ENCODE assay signal across 8 mouse cellular contexts in genomic region chr13:112673899-112674447, GRCm38 (mm10). TPM values are rescaled to one million over a fixed set of nuclear protein-coding genes. Genes with fewer than 3 reads are reported as not detected.
DNase-seq lines count a peak whose midpoint lies in the region; ATAC-seq and TF ChIP-seq lines count a peak whose summit lies in the region.

No protein-coding gene starts in this region.

- no peak overlapping the region for H3K9ac ChIP-seq in intestine, embryonic 14.5 days (ENCODE audit: low read length)

- TF ChIP-seq POLR2A in cortical plate, adult 2 months (IDR thresholded peaks at IDR 0.05; ENCODE audit: extremely low read depth, insufficient read depth, low read length), result no peak

- no peaks in the 10 kb centered on the region for H3K27me3 ChIP-seq in intestine, embryonic 14.5 days (replicated peaks; ENCODE audit: control insufficient read depth, insufficient read depth, low read length)

- H3K4me1 ChIP-seq in cortical plate, adult 2 months (ENCODE audit: control insufficient read depth, insufficient read depth, low read length), result no peaks in the 10 kb centered on the region
- H3K4me1 ChIP-seq in intestine, embryonic 14.5 days (replicated peaks; ENCODE audit: control insufficient read depth, insufficient read depth, low read length), result peaks cover 6% of the 10 kb centered on the region; the same call in 1 of the 2 replicates

- H3K36me3 ChIP-seq in intestine, embryonic 14.5 days (ENCODE audit: control insufficient read depth, insufficient read depth, low read length), result peaks cover 9% of the 10 kb centered on the region; the same call in 1 of the 2 replicates

- peak; percentile 82 for TF ChIP-seq CTCF in cortical plate, adult 2 months (IDR thresholded peaks at IDR 0.05; ENCODE audit: extremely low read depth, insufficient read depth, low read length)

- H3K4me2 ChIP-seq in intestine, embryonic 14.5 days (ENCODE audit: low read length), result no peak overlapping the region

- peak; percentile 76; the same call in 1 of the 2 replicates for ATAC-seq in intestine, embryonic 14.5 days (replicated peaks; ENCODE audit: low FRiP score, low TSS enrichment, low read depth)

- H3K4me3 ChIP-seq in cortical plate, adult 2 months (ENCODE audit: insufficient read depth, low read length), result no peak overlapping the region
- no peak overlapping the region for H3K4me3 ChIP-seq in intestine, embryonic 14.5 days (ENCODE audit: low read depth, low read length)

- no peak overlapping the region for H3K27ac ChIP-seq in cortical plate, adult 2 months (ENCODE audit: insufficient read depth, low read length)
- H3K27ac ChIP-seq in intestine, embryonic 14.5 days (ENCODE audit: low read depth), result no peak overlapping the region

- DNase-seq in 3134 (ENCODE audit: extremely low read depth, insufficient read length, low spot score) (peak; percentile 20), ZHBTc4 (ENCODE audit: low read depth, low spot score) (peak; percentile 79)
- DNase-seq in gastrocnemius, postnatal 25 days, result peak; percentile 57
- peak; percentile 77 for DNase-seq in intestine, embryonic 14.5 days (ENCODE audit: low spot score)
- DNase-seq in left cerebral cortex, postnatal 14 days (ENCODE audit: low spot score in 2 of 2), result peak; percentile 63 to 70
- DNase-seq in mesoderm, embryonic 11.5 days (ENCODE audit: low read depth, low spot score), result peak; percentile 80
- DNase-seq in spleen, adult 12 weeks (ENCODE audit: low spot score), result peak; percentile 21

- intact Hi-C loops in left cerebral cortex, postnatal 14 days (cut with DNase I), result loop anchor here (5.0 to 10.0 kb wide), 2 partner anchors 201 to 233 kb away; no protein-coding TSS in a partner anchor

- H3K9me3 ChIP-seq in intestine, embryonic 14.5 days (ENCODE audit: control insufficient read depth, low read length), result 0 out of 2 replicates have a peak, but pooled peaks cover 2% of the 10 kb centered on the region

- WGBS in intestine, embryonic 14.5 days, result 8% methylated on average over 9 of the region's 9 CpGs

RNA-seq across cellular contexts. Expression of gene Slc38a9, which starts 13.4 kb away (rescaled TPM):
- 22.4 and 22.8 TPM in 2 replicates for polyA plus RNA-seq in cortical plate, adult 2 months (2012; rRNA removed)
- 1 to 10 TPM; 4.8 to 6.6 TPM for total RNA-seq in gastrocnemius, postnatal 25 days (2021)
- polyA plus RNA-seq in intestine, embryonic 14.5 days (2014; fragmentation: Nextera tagmentation; extraction: Ambion mirVana), result 12.1 and 13.7 TPM in 2 replicates
- 10 to 100 TPM; 18.5 to 21.7 TPM for total RNA-seq in left cerebral cortex, postnatal 14 days (2021)

RNA-seq across cellular contexts. Expression of gene Ddx4, which starts 21.7 kb away (rescaled TPM):
- 2.3 and 2.5 TPM in 2 replicates for polyA plus RNA-seq in cortical plate, adult 2 months (2012; rRNA removed)
- not detected for total RNA-seq in gastrocnemius, postnatal 25 days (2021)
- polyA plus RNA-seq in intestine, embryonic 14.5 days (2014; fragmentation: Nextera tagmentation; extraction: Ambion mirVana), result 0.42 and 0.73 TPM in 2 replicates
- 1 to 10 TPM in 1 of 2 experiments, under 1 TPM in 1; 0.78 to 1.2 TPM for total RNA-seq in left cerebral cortex, postnatal 14 days (2021)

Comparison
In these comparisons a context has a peak if more than half of its experiments do, and no peak if none do; other contexts are left out.
1. DNase-seq: peak in every context shown above with its lines; median percentile 80 in mesoderm, embryonic 11.5 days; 79 in ZHBTc4; 77 in intestine, embryonic 14.5 days; 66 in left cerebral cortex, postnatal 14 days; 57 in gastrocnemius, postnatal 25 days; 21 in spleen, adult 12 weeks; 20 in 3134.